Mouse (Mus musculus): ENCODE measurements around the gene Dmkn. TPM values are rescaled to one million over a fixed set of nuclear protein-coding genes. Genes with fewer than 3 reads are reported as not detected.
"Not testable (repeated sequence)": the region's sequence is repeated elsewhere in the genome, so short reads cannot be mapped to it uniquely, and the experiment has no call there.

The Dmkn gene
- polyA plus RNA-seq (2015; fragmentation: Nextera tagmentation; extraction: Ambion mirVana) = 0.17 TPM in 1 of 2 replicates, not detected in the other

- Histone ChIP-seq H3K4me3 (replicated peaks) (no peak within 1 kb of the TSS), H3K9me3 (replicated peaks) (no peaks in the 10 kb centered on the region), H3K27me3 (peaks cover 19% of the 10 kb centered on the region), H3K4me1 (replicated peaks) (peaks cover 20% of the 10 kb centered on the region), H3K36me3 (no peaks in the 10 kb centered on the region), H3K27ac (no peak within 1 kb of the TSS), H3K9ac (no peak within 1 kb of the TSS), H3K4me2 (no peak within 1 kb of the TSS)
- WGBS (ENCODE audit: insufficient replicate concordance) = 50% methylated on average over 5 of the region's 5 CpGs
- DNase-seq (no peak), ATAC-seq (ENCODE audit: low read depth) (no peak)
Measured at GRCm38 (mm10) chr7:30763456-30763855, at the start of gene Dmkn. TSS of gene Dmkn (plus strand) at chr7:30763756.

- no peak overlapping the region for H3K9ac ChIP-seq
- peak overlapping the region; percentile 48 for H3K4me3 ChIP-seq (replicated peaks)
- H3K36me3 ChIP-seq = no peaks in the 10 kb centered on the region
- H3K4me2 ChIP-seq = peak overlapping the region; percentile 73
- no peaks in the 10 kb centered on the region for H3K9me3 ChIP-seq (replicated peaks)
- no peak overlapping the region for H3K27ac ChIP-seq
- H3K4me1 ChIP-seq (replicated peaks) = peaks cover 24% of the 10 kb centered on the region
- peaks cover 36% of the 10 kb centered on the region for H3K27me3 ChIP-seq
- 2% methylated on average over 43 of the region's 43 CpGs for WGBS (ENCODE audit: insufficient replicate concordance)
- DNase-seq = peak; percentile 91
- peak; percentile 95 for ATAC-seq (ENCODE audit: low read depth)
Measured at GRCm38 (mm10) chr7:30717006-30717715, 46.4 kb upstream of the Dmkn start.

GRCm38 (mm10) chr7:30717716-30718046 is 45.9 kb upstream of the Dmkn start:
- peaks cover 25% of the 10 kb centered on the region for H3K4me1 ChIP-seq (replicated peaks)
- H3K4me3 ChIP-seq (replicated peaks) = peak overlapping the region; percentile 48
- peaks cover 33% of the 10 kb centered on the region for H3K27me3 ChIP-seq
- DNase-seq = no peak
- no peaks in the 10 kb centered on the region for H3K36me3 ChIP-seq
- no peaks in the 10 kb centered on the region for H3K9me3 ChIP-seq (replicated peaks)
- ATAC-seq (ENCODE audit: low read depth) = no peak
- 13% methylated on average over 14 of the region's 14 CpGs for WGBS (ENCODE audit: insufficient replicate concordance)
- H3K9ac ChIP-seq = no peak overlapping the region
- H3K4me2 ChIP-seq = peak overlapping the region; percentile 73
- no peak overlapping the region for H3K27ac ChIP-seq

GRCm38 (mm10) chr7:30719669-30720068 is 43.9 kb upstream of the Dmkn start:
- Histone ChIP-seq H3K4me2 (no peak overlapping the region), H3K27me3 (peaks cover 26% of the 10 kb centered on the region), H3K4me1 (replicated peaks) (peaks cover 31% of the 10 kb centered on the region), H3K4me3 (replicated peaks) (no peak overlapping the region), H3K36me3 (no peaks in the 10 kb centered on the region), H3K9me3 (replicated peaks) (no peaks in the 10 kb centered on the region), H3K9ac (no peak overlapping the region), H3K27ac (no peak overlapping the region)
- WGBS (ENCODE audit: insufficient replicate concordance) = 69% methylated on average over 5 of the region's 5 CpGs
- no peak for ATAC-seq (ENCODE audit: low read depth)
- DNase-seq = no peak

GRCm38 (mm10) chr7:30721286-30721685 is 42.3 kb upstream of the Dmkn start:
- DNase-seq = no peak
- 76% methylated on average over 7 of the region's 7 CpGs for WGBS (ENCODE audit: insufficient replicate concordance)
- peaks cover 31% of the 10 kb centered on the region for H3K4me1 ChIP-seq (replicated peaks)
- no peak for ATAC-seq (ENCODE audit: low read depth)
- no peak overlapping the region for H3K9ac ChIP-seq
- no peak overlapping the region for H3K4me2 ChIP-seq
- peaks cover 6% of the 10 kb centered on the region; the same call in 1 of the 2 replicates for H3K36me3 ChIP-seq
- H3K27ac ChIP-seq = no peak overlapping the region
- no peaks in the 10 kb centered on the region for H3K9me3 ChIP-seq (replicated peaks)
- H3K27me3 ChIP-seq = peaks cover 10% of the 10 kb centered on the region
- no peak overlapping the region for H3K4me3 ChIP-seq (replicated peaks)

- Histone ChIP-seq H3K9me3 (replicated peaks) (no peaks in the 10 kb centered on the region), H3K4me1 (replicated peaks) (peaks cover 24% of the 10 kb centered on the region), H3K27me3 (no peaks in the 10 kb centered on the region), H3K36me3 (peaks cover 22% of the 10 kb centered on the region), H3K4me3 (replicated peaks) (no peak overlapping the region), H3K9ac (no peak overlapping the region), H3K27ac (no peak overlapping the region), H3K4me2 (no peak overlapping the region)
- no peak for ATAC-seq (ENCODE audit: low read depth)
- WGBS (ENCODE audit: insufficient replicate concordance) = 52% methylated on average over 6 of the region's 6 CpGs
- no peak for DNase-seq
Measured at GRCm38 (mm10) chr7:30723274-30723953, 40.1 kb upstream of the Dmkn start.

GRCm38 (mm10) chr7:30728214-30728613 is 35.3 kb upstream of the Dmkn start:
- WGBS (ENCODE audit: insufficient replicate concordance) = 71% methylated on average over 6 of the region's 6 CpGs
- Histone ChIP-seq H3K36me3 (peaks cover 31% of the 10 kb centered on the region), H3K27ac (peak overlapping the region; percentile 11; the same call in 1 of the 2 replicates), H3K9me3 (replicated peaks) (no peaks in the 10 kb centered on the region), H3K4me3 (replicated peaks) (peak overlapping the region; percentile 77), H3K4me1 (replicated peaks) (peaks cover 35% of the 10 kb centered on the region), H3K4me2 (peak overlapping the region; percentile 92), H3K9ac (peak overlapping the region; percentile 87), H3K27me3 (no peaks in the 10 kb centered on the region)
- ATAC-seq (ENCODE audit: low read depth) = no peak
- no peak for DNase-seq

GRCm38 (mm10) chr7:30728739-30729395 is 34.7 kb upstream of the Dmkn start:
- H3K4me1 ChIP-seq (replicated peaks) = peaks cover 30% of the 10 kb centered on the region
- no peaks in the 10 kb centered on the region for H3K9me3 ChIP-seq (replicated peaks)
- DNase-seq = no peak
- 6% methylated on average over 26 of the region's 26 CpGs for WGBS (ENCODE audit: insufficient replicate concordance)
- ATAC-seq (ENCODE audit: low read depth) = peak; percentile 26
- peak overlapping the region; percentile 92 for H3K4me2 ChIP-seq
- peaks cover 36% of the 10 kb centered on the region for H3K36me3 ChIP-seq
- H3K9ac ChIP-seq = peak overlapping the region; percentile 87
- peak overlapping the region; percentile 92 for H3K27ac ChIP-seq
- no peaks in the 10 kb centered on the region for H3K27me3 ChIP-seq
- H3K4me3 ChIP-seq (replicated peaks) = peak overlapping the region; percentile 77

- H3K9ac ChIP-seq = peak within 1 kb of the TSS; percentile 87
- no peaks in the 10 kb centered on the region for H3K27me3 ChIP-seq
- peaks cover 30% of the 10 kb centered on the region for H3K4me1 ChIP-seq (replicated peaks)
- H3K4me2 ChIP-seq = peak within 1 kb of the TSS; percentile 92
- H3K36me3 ChIP-seq = peaks cover 39% of the 10 kb centered on the region
- ATAC-seq (ENCODE audit: low read depth) (peak; percentile 94), DNase-seq (peak; percentile 89)
- H3K27ac ChIP-seq = peak within 1 kb of the TSS; percentile 92
- H3K4me3 ChIP-seq (replicated peaks) = peak within 1 kb of the TSS; percentile 77
- H3K9me3 ChIP-seq (replicated peaks) = no peaks in the 10 kb centered on the region
- WGBS (ENCODE audit: insufficient replicate concordance) = under 1% methylated on average over 59 of the region's 60 CpGs
Measured at GRCm38 (mm10) chr7:30729396-30730063, 34.0 kb upstream of the Dmkn start, which contains the start of gene Tmem147. TSS of gene Tmem147 (minus strand) at chr7:30729540.

- not testable (repeated sequence) for DNase-seq; ATAC-seq (ENCODE audit: low read depth); H3K27me3 ChIP-seq; H3K9me3 ChIP-seq (replicated peaks)
- H3K4me3 ChIP-seq (replicated peaks) = peak overlapping the region; percentile 77
- peak overlapping the region; percentile 92 for H3K27ac ChIP-seq
- peak overlapping the region; percentile 87 for H3K9ac ChIP-seq
- peaks cover 30% of the 10 kb centered on the region for H3K4me1 ChIP-seq (replicated peaks)
- peaks cover 42% of the 10 kb centered on the region for H3K36me3 ChIP-seq
- H3K4me2 ChIP-seq = peak overlapping the region; percentile 92
- 38% methylated on average over 9 of the region's 22 CpGs for whole genome bisulfite sequencing (ENCODE audit: insufficient replicate concordance)
Measured at GRCm38 (mm10) chr7:30730064-30730722, 33.4 kb upstream of the Dmkn start.

Data from liver, embryonic 13.5 days (tissue).